Mouse (Mus musculus): ENCODE data around the gene 1600015I10Rik. TPM values are rescaled to one million over a fixed set of nuclear protein-coding genes. Genes with fewer than 3 reads are reported as not detected.
A peak's percentile ranks its signal among the peaks of the same experiment; 100 is the strongest.
"Not testable (repeated sequence)": the region's sequence is repeated elsewhere in the genome, so short reads cannot be mapped to it uniquely, and the experiment has no call there.

Gene 1600015I10Rik
- total RNA-seq (2021), result not detected

- no peak for DNase-seq (ENCODE audit: extremely low spot score in 1 of 2, low spot score in 1 of 2)
These were observed at the start of gene 1600015I10Rik for GRCm38 (mm10) chr6:48929595-48929994. Gene 1600015I10Rik (plus strand): TSS chr6:48929895.

- no peak for DNase-seq (ENCODE audit: extremely low spot score in 1 of 2, low spot score in 1 of 2)
These were observed 35.5 kb upstream of the 1600015I10Rik start for GRCm38 (mm10) chr6:48894203-48894602.

DNA sequence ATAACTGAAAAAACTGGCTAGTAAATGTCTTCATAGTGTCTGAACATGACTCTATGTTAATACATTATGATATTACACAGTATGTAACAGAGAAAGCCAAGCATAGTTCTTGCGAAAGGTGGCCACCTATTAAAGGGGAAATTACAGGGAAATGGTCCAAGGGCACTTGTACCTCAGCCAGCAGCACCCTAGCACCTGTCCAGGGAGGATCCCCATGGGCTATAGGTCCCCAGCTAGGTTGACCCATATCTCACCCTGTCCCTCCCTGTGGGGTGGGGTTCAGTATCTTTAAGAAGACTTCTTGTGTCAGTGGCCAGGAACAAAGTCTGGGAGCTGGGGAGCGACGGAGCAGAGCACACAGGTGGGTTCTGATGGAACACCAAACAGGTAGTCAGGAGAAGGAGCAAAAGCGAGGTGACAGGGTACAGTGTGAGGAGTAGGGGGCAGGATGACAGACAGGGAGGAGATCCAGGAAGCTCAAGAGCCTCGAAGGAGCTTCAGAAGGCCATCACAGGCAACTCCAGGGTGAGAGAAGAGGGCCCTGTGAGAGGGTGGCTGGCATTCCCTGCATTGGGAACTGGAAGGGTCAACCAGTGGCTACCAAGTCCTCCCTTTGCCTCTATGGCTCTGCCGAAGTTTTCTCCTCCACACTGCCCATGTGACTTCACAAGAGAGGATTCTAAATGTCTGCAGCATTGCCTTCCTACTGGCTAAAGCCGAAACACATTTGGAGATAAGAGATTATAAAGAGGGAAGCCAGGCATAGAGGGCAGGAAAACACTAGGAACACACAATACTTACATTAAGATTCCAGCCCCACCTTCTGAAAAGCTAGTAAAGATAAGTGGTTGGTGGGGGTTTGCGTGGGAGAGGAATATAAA, 34.5 kb upstream of the 1600015I10Rik start:
- DNase-seq (ENCODE audit: extremely low spot score in 1 of 2, low spot score in 1 of 2), result no peak

GRCm38 (mm10) chr6:48895941-48896340, 33.8 kb upstream of the 1600015I10Rik start:
- DNase-seq (ENCODE audit: extremely low spot score in 1 of 2, low spot score in 1 of 2), result no peak

DNA sequence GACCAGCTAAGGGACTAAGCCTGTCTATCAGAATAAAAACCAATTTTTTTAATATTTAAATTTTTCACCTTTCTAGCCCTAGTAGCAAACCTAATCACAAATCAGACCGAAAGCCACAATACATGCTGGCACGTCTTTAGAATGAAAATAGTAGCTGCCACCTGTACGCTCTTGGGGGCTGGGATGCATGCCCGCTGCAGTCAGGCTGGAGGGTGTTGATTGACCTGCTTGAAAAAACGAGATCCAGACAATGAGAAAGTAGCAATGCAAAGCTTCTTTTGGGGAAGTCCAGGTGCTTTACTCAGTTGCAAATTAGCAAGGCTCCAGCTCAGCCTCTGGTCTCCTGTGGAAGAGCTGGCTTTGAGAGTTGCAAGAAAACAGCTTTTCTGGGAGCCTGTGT, 32.7 kb upstream of the 1600015I10Rik start:
- no peak for DNase-seq (ENCODE audit: extremely low spot score in 1 of 2, low spot score in 1 of 2)

DNA sequence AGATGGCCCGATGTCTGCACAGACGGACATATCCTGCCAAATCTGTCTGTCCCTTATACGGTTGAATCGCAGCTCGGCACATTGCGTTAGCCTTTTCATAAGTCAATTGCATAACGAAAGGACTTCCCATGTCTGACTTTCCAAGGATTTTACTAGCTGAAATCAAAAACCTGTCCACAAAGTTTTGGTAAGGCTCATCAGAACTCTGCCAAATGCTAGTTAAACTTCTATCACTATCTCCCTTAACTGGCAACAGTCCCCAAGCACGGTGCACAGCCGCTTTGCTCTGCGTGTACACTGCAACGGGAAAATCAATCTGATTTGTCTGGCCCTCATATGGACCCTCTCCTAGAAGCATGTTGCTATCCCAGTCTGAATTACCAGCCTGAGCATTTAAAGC, 28.4 kb upstream of the 1600015I10Rik start:
- DNase-seq (ENCODE audit: extremely low spot score in 1 of 2, low spot score in 1 of 2), result not testable (repeated sequence)

DNA sequence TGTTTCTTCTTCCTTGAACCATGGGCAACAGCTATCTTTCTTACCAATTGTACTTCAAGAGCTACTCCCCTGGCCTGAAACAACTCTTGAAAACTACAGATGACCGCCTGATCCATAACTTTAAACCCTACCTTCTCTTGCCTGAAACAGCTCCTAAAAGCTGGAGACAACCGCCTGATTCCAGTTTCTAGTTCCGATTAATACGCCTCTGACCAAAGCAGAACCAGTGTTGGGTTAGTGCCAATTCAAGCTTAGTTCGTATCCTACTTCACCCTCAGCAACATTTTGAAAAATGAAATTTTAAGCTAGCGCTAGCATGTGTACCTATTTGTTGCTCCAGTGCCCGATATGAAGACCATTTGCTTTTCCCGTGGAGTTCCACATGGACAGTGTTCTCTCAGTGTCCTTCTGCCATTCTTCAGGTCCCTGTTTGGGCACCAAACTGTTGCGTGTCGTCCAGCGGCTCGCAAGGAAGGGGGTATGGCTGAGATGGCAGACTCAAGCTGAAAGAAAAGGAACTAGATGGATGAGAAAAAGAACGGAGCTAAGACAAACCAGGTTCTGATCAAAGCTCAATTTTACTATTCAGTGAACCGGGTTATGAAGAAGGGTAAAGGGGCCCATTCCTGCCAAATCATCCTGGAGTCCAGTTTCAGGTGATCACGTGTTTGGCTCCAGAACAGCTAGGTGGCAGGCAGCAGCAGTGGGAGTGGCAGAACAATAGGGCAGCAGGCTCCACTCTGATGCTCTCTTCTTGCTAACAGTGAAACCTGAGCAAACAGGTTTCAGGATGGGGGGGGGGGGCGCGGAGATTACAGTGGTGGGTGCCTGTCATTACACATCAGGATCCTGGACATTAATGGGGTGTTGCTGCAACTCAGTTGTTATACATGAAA, 26.9 kb upstream of the 1600015I10Rik start:
- no peak for DNase-seq (ENCODE audit: extremely low spot score in 1 of 2, low spot score in 1 of 2)

DNA sequence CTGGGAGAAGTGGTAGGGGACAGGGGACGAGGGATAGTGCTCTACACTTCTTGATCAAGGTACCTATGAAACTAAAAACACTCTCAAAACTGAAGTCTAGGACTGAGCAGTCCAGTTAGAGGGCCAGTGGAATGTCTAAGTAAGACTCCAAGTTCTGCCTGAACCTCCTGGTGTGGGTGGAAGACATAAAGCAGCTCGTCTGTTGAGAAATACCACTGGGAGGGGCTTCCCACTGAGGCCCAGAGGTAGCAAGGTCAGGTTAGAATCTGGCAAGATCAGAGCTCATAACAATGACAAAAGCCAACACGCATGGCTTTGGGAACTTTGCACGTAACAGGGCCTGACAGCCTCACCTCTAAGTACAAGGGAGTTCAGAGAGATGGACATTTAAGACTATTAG, 26.3 kb upstream of the 1600015I10Rik start:
- no peak for DNase-seq (ENCODE audit: extremely low spot score in 1 of 2, low spot score in 1 of 2)

DNA sequence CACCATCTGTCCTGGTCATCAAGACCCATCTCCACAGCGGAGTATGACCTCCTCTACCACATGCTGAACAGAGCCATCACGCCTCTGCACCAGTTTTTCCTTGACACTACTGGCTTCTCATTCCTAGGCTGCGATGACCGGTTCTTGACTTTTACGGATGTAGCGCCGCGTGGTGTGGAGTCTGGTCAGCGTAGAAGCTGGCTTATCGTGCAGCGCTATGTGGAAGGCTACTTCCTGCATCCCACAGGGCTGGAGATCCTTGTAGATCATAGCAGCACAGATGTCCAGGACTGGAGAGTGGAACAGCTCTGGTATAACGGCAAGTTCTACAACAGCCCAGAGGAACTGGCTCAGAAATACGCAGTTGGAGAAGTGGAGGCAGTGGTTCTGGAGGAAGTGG, 24.1 kb upstream of the 1600015I10Rik start:
- no peak for DNase-seq (ENCODE audit: extremely low spot score in 1 of 2, low spot score in 1 of 2)

DNA sequence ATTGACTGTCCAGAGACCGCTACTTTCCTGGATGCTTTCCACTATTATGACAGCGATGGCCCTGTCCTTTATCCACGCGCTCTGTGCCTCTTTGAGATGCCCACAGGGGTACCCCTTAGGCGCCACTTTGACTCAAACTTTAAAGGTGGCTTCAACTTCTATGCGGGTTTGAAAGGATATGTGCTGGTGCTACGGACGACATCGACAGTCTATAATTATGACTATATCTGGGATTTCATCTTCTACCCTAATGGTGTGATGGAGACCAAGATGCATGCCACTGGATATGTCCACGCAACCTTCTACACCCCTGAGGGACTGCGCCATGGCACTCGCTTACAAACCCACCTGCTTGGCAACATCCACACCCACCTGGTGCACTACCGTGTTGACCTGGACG, 23.3 kb upstream of the 1600015I10Rik start:
- no peak for DNase-seq (ENCODE audit: extremely low spot score in 1 of 2, low spot score in 1 of 2)

- no peak for DNase-seq (ENCODE audit: extremely low spot score in 1 of 2, low spot score in 1 of 2)
These were observed 20.5 kb upstream of the 1600015I10Rik start for GRCm38 (mm10) chr6:48909229-48909628.

DNA sequence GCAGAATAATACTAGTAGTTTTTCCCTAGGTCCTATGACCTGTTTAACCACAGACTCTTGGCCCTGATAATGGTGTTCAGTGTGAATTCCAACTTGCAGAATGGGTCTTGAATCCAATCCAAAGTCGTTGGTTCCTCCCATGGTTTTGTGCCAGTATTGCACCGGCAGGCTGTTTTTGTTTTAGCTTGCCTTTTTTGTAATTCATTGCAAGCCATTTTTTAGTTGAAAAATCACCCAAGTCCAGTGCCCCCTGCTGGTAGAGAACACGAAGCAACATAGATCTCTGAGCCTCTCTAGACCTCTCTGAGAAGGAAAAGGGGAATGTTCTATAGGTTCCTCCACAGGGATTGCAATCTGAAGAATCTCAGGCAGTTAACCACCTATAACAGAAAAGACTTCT, 17.7 kb upstream of the 1600015I10Rik start:
- peak in 1 of 2 experiments; percentile 4 for DNase-seq (ENCODE audit: extremely low spot score in 1 of 2, low spot score in 1 of 2)

GRCm38 (mm10) chr6:48913587-48913986, 16.1 kb upstream of the 1600015I10Rik start:
- no peak for DNase-seq (ENCODE audit: extremely low spot score in 1 of 2, low spot score in 1 of 2)

DNA sequence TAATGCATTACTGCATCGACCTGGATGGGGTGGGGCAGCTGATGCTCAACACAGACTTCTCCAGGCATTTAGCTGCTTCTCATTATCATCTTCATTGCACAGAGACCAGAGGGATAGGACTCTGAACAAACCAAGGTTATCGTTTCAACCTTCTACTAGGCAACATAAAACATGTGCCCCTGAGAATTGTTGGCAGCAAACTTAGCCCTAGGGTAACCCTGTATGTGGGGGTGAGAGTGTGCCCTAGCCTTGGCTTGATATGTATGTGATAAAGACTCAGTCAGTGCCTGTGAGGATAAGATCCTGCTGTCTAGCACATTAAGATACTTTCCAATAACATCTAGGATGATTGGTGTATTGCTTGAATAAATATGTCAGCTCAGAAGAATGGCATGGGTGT, 19.9 kb downstream of the 1600015I10Rik start:
- no peak for DNase-seq (ENCODE audit: extremely low spot score in 1 of 2, low spot score in 1 of 2)

DNA sequence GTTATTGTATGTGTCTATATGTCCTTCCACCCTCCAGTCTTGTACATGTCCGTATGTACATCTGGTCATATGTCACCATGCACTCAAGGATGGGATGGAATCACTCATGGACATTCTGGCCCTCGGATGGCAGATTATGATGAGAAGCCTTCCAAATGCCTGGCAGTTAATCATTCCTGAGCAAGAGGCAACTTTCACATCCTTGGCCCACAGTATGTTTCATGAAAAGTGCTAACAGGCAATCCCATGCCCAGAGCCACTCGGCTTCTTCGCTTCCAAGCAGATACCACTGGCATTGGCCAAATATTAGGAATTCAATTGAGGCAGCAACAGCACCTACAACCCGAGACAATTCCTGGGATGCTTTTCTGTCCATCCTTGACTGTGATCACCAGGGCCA, 21.0 kb downstream of the 1600015I10Rik start:
- no peak for DNase-seq (ENCODE audit: extremely low spot score in 1 of 2, low spot score in 1 of 2)

- DNase-seq (ENCODE audit: extremely low spot score in 1 of 2, low spot score in 1 of 2), result no peak
These were observed 21.9 kb downstream of the 1600015I10Rik start for GRCm38 (mm10) chr6:48951630-48952029.

- no peak for DNase-seq (ENCODE audit: extremely low spot score in 1 of 2, low spot score in 1 of 2)
These were observed 23.5 kb downstream of the 1600015I10Rik start for GRCm38 (mm10) chr6:48953220-48953619.

DNA sequence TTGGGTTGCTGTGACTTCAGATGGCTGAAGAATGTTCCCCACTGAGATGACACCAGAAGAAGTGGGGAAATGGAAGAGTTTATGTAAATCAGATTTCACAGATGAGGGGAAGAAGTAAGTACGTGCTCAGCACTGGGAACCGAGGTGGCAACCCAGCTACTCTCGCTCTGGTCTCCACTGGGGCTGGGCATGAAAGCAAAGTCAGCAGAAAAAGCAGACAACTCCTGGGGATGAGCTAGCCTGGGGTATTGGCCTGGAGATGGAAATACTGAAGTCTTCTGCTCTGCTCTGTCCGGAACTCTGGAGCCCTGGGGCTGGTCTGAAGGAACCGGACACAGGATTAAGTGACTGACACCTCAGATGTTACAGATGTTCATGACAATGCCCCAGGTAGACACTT, 24.5 kb downstream of the 1600015I10Rik start:
- no peak for DNase-seq (ENCODE audit: extremely low spot score in 1 of 2, low spot score in 1 of 2)

DNA sequence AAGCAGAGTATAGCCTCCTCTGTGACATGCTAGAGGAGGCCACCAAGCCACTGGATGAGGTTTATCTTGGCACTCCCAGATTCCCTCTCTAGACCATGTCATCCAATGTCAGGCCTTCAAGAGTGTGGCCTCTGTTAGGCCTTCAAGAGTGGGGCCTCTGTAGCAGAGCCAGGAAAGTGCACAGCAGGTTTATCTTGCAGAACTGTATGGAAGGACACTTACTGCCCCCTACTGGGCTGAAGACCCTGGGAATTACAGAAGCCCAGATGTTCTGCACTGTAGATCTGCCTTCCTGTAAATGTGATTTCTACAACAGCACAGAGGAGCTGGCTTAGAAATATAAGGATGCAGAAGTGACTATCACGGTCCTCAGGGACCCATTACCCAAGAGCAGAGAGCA, 25.3 kb downstream of the 1600015I10Rik start:
- DNase-seq (ENCODE audit: extremely low spot score in 1 of 2, low spot score in 1 of 2), result peak; percentile 16 to 63

GRCm38 (mm10) chr6:48956785-48957184, 27.1 kb downstream of the 1600015I10Rik start:
- no peak for DNase-seq (ENCODE audit: extremely low spot score in 1 of 2, low spot score in 1 of 2)

GRCm38 (mm10) chr6:48958053-48958452, 28.4 kb downstream of the 1600015I10Rik start:
- peak in 1 of 2 experiments; percentile 29 for DNase-seq (ENCODE audit: extremely low spot score in 1 of 2, low spot score in 1 of 2)

All from layer of hippocampus, postnatal 25 days (tissue).